Mouse (Mus musculus): ENCODE measurements around the gene Tsacc. TPM values are rescaled to one million over a fixed set of nuclear protein-coding genes. Genes with fewer than 3 reads are reported as not detected.
"Not testable (repeated sequence)": the region's sequence is repeated elsewhere in the genome, so short reads cannot be mapped to it uniquely, and the experiment has no call there.

Gene Tsacc
- polyA plus RNA-seq, 1 experiment from 2014 or later = 15.4 TPM

GRCm38 (mm10) chr3:88334029-88334658 is 37.3 kb upstream of the Tsacc start:
- WGBS = 39% methylated on average over 12 of the region's 12 CpGs
- Histone ChIP-seq H3K4me3 (ENCODE audit: low read length) (peak overlapping the region; percentile 6; the same call in 1 of the 2 replicates), H3K27me3 (ENCODE audit: control insufficient read depth, insufficient read depth, low read length) (no peaks in the 10 kb centered on the region), H3K4me2 (replicated peaks; ENCODE audit: low read depth, low read length) (peak overlapping the region; percentile 24), H3K9me3 (ENCODE audit: control insufficient read depth, low read length) (no peaks in the 10 kb centered on the region), H3K36me3 (ENCODE audit: control insufficient read depth, insufficient read depth, low read length) (peaks cover 16% of the 10 kb centered on the region; the same call in 1 of the 2 replicates), H3K9ac (ENCODE audit: low read depth, low read length) (peak overlapping the region; percentile 28; the same call in 1 of the 2 replicates), H3K4me1 (ENCODE audit: control insufficient read depth, insufficient read depth, low read length) (peaks cover 14% of the 10 kb centered on the region), H3K27ac (ENCODE audit: low read depth, low read length) (no peak overlapping the region)
- ATAC-seq (ENCODE audit: low FRiP score, low TSS enrichment) = no peak

- no peaks in the 10 kb centered on the region for H3K9me3 ChIP-seq (ENCODE audit: control insufficient read depth, low read length)
- peaks cover 8% of the 10 kb centered on the region; the same call in 1 of the 2 replicates for H3K4me1 ChIP-seq (ENCODE audit: control insufficient read depth, insufficient read depth, low read length)
- H3K4me3 ChIP-seq (ENCODE audit: low read length) = no peak overlapping the region
- H3K4me2 ChIP-seq (replicated peaks; ENCODE audit: low read depth, low read length) = no peak overlapping the region
- H3K9ac ChIP-seq (ENCODE audit: low read depth, low read length) = no peak overlapping the region
- no peaks in the 10 kb centered on the region for H3K27me3 ChIP-seq (ENCODE audit: control insufficient read depth, insufficient read depth, low read length)
- WGBS = 39% methylated on average over 2 of the region's 2 CpGs
- H3K36me3 ChIP-seq (ENCODE audit: control insufficient read depth, insufficient read depth, low read length) = peaks cover 26% of the 10 kb centered on the region
- no peak for ATAC-seq (ENCODE audit: low FRiP score, low TSS enrichment)
- no peak overlapping the region for H3K27ac ChIP-seq (ENCODE audit: low read depth, low read length)
Observed at GRCm38 (mm10) chr3:88331282-88331681, 34.5 kb upstream of the Tsacc start.

- no peak for ATAC-seq (ENCODE audit: low FRiP score, low TSS enrichment)
- no peak overlapping the region for H3K4me3 ChIP-seq (ENCODE audit: low read length)
- H3K27me3 ChIP-seq (ENCODE audit: control insufficient read depth, insufficient read depth, low read length) = no peaks in the 10 kb centered on the region
- H3K36me3 ChIP-seq (ENCODE audit: control insufficient read depth, insufficient read depth, low read length) = peaks cover 26% of the 10 kb centered on the region
- H3K9ac ChIP-seq (ENCODE audit: low read depth, low read length) = no peak overlapping the region
- WGBS = 58% methylated on average over 5 of the region's 5 CpGs
- no peaks in the 10 kb centered on the region for H3K9me3 ChIP-seq (ENCODE audit: control insufficient read depth, low read length)
- no peak overlapping the region for H3K27ac ChIP-seq (ENCODE audit: low read depth, low read length)
- H3K4me1 ChIP-seq (ENCODE audit: control insufficient read depth, insufficient read depth, low read length) = peaks cover 9% of the 10 kb centered on the region; the same call in 1 of the 2 replicates
- H3K4me2 ChIP-seq (replicated peaks; ENCODE audit: low read depth, low read length) = no peak overlapping the region
Observed at GRCm38 (mm10) chr3:88328956-88329355, 32.2 kb upstream of the Tsacc start.

DNA sequence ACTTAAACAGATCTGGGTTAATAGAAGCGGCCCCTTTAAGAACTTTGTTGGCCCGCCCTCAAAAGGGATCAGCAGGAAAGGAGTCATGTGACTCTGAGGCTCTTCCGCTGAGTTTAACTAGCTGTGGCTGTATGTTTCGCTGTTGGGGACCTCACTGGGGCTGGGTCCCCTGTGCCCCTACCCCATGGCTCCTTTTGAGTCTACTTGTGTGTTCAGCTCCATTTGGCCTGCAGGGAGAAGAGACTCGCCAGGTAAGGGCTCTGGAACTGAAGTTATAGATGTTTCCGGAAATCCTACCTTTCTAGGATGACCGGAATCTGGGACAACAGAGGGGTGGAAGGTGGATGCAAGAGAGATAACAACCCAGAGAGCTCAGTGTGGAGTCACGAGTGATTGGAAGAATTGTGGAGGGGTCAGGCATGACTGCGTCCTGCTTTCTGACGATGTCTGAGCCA is 28.2 kb upstream of the Tsacc start, which contains the start of gene Glmp:
Gene Glmp (plus strand): TSS at position 73 of the 455 bp plus-strand sequence.
- peak; percentile 78 for ATAC-seq (ENCODE audit: low FRiP score, low TSS enrichment)
- H3K36me3 ChIP-seq (ENCODE audit: control insufficient read depth, insufficient read depth, low read length) = peaks cover 55% of the 10 kb centered on the region

DNA sequence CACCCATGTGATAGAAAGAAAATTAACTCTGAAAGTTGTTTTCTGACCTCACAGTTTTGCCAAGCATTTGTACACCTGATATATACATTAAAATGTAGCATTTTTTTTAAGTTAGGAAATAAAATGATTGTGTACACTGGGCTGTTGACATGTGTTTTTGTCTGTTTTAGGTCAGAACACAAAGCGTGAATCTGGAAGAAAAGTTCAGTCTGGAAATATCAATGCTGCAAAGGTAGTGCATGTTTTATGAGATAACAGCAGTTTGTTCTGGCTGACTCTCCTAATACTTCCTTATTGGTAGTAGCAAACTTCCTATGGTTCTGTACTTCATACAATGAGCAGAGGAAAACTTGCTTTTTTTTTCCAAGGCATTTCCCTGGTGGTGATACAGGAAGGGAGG is 2.4 kb upstream of the Tsacc start:
- Histone ChIP-seq H3K9me3 (ENCODE audit: control insufficient read depth, low read length) (no peaks in the 10 kb centered on the region), H3K4me1 (ENCODE audit: control insufficient read depth, insufficient read depth, low read length) (peaks cover 19% of the 10 kb centered on the region), H3K27me3 (ENCODE audit: control insufficient read depth, insufficient read depth, low read length) (no peaks in the 10 kb centered on the region), H3K4me2 (replicated peaks; ENCODE audit: low read depth, low read length) (no peak overlapping the region), H3K9ac (ENCODE audit: low read depth, low read length) (no peak overlapping the region), H3K36me3 (ENCODE audit: control insufficient read depth, insufficient read depth, low read length) (peaks cover 54% of the 10 kb centered on the region), H3K4me3 (ENCODE audit: low read length) (no peak overlapping the region), H3K27ac (ENCODE audit: low read depth, low read length) (no peak overlapping the region)
- ATAC-seq (ENCODE audit: low FRiP score, low TSS enrichment) = no peak
- WGBS = 95% methylated on average over 1 of the region's 1 CpGs

More for the DNA sequence above, 28.2 kb upstream of the Tsacc start, which contains the start of gene Glmp:
- Histone ChIP-seq H3K4me3 (ENCODE audit: low read length) (peak within 1 kb of the TSS; percentile 72), H3K9ac (ENCODE audit: low read depth, low read length) (peak within 1 kb of the TSS; percentile 78), H3K27ac (ENCODE audit: low read depth, low read length) (no peak within 1 kb of the TSS), H3K27me3 (ENCODE audit: control insufficient read depth, insufficient read depth, low read length) (no peaks in the 10 kb centered on the region), H3K9me3 (ENCODE audit: control insufficient read depth, low read length) (no peaks in the 10 kb centered on the region), H3K4me1 (ENCODE audit: control insufficient read depth, insufficient read depth, low read length) (peaks cover 8% of the 10 kb centered on the region; the same call in 1 of the 2 replicates), H3K4me2 (replicated peaks; ENCODE audit: low read depth, low read length) (peak within 1 kb of the TSS; percentile 91)
- WGBS = 1% methylated on average over 10 of the region's 10 CpGs

DNA sequence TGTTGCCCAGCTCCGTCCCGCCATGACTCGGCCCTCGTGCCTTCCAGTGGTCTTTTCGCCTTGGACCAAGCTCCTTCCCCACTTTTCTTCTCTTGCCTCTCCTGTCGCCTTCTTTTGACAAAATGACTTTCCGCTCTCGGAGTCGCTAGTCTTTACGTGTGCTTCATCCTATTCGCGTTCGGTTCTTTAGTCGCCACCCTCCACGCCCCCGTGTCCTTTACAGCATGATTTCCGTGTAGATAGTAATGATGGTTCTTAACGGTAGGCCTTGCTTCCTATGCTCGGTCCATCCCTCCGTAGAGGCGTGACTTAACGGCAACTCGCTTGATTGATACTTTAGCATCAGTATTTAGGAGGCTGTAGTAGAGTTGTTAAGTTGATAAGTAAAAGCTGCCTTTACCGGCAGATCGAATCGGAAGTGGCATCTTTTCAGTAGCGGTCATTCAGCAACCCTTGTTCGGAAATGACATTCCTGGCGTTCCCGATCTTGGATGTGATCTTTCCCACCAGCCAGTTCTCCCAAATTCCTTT is 587 bp upstream of the Tsacc start:
- WGBS = under 1% methylated on average over 30 of the region's 30 CpGs
- H3K9me3 ChIP-seq (ENCODE audit: control insufficient read depth, low read length) = no peaks in the 10 kb centered on the region

DNA sequence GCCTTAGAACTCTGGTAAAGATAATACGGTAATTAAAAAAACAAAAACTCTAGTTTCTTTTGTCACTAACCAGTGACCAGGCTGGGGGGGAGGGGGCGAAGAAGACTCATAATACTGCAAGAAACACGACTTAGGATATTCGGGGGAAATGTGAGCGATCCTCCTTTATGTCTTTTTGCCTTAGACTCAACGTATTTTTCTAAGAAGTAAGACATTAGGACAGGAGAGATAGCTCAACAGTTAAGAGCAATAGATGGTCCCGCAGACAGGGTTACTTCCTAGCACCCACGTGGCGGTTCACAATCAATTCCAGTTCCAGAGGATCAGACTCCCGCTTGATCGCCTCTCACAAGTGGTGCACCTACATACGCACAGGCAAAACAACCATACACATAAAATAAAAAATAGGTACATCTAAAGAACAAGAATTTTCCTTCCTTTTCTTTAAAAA is 664 bp downstream of the Tsacc start:
- Histone ChIP-seq H3K4me3 (ENCODE audit: low read length) (peak overlapping the region; percentile 81), H3K4me2 (replicated peaks; ENCODE audit: low read depth, low read length) (peak overlapping the region; percentile 57), H3K9ac (ENCODE audit: low read depth, low read length) (peak overlapping the region; percentile 69), H3K27ac (ENCODE audit: low read depth, low read length) (peak overlapping the region; percentile 88), H3K27me3 (ENCODE audit: control insufficient read depth, insufficient read depth, low read length) (no peaks in the 10 kb centered on the region), H3K36me3 (ENCODE audit: control insufficient read depth, insufficient read depth, low read length) (peaks cover 24% of the 10 kb centered on the region), H3K4me1 (ENCODE audit: control insufficient read depth, insufficient read depth, low read length) (peaks cover 19% of the 10 kb centered on the region), H3K9me3 (ENCODE audit: control insufficient read depth, low read length) (no peaks in the 10 kb centered on the region)
- WGBS = 2% methylated on average over 12 of the region's 12 CpGs
- ATAC-seq (ENCODE audit: low FRiP score, low TSS enrichment) = peak; percentile 14; the same call in 1 of the 2 replicates

More for the DNA sequence above, 587 bp upstream of the Tsacc start:
- H3K27me3 ChIP-seq (ENCODE audit: control insufficient read depth, insufficient read depth, low read length) = no peaks in the 10 kb centered on the region
- no peak for ATAC-seq (ENCODE audit: low FRiP score, low TSS enrichment)
- H3K36me3 ChIP-seq (ENCODE audit: control insufficient read depth, insufficient read depth, low read length) = peaks cover 37% of the 10 kb centered on the region
- peak overlapping the region; percentile 88 for H3K9ac ChIP-seq (ENCODE audit: low read depth, low read length)
- peak overlapping the region; percentile 91 for H3K27ac ChIP-seq (ENCODE audit: low read depth, low read length)
- H3K4me1 ChIP-seq (ENCODE audit: control insufficient read depth, insufficient read depth, low read length) = peaks cover 19% of the 10 kb centered on the region
- peak overlapping the region; percentile 87 for H3K4me2 ChIP-seq (replicated peaks; ENCODE audit: low read depth, low read length)
- H3K4me3 ChIP-seq (ENCODE audit: low read length) = peak overlapping the region; percentile 81

DNA sequence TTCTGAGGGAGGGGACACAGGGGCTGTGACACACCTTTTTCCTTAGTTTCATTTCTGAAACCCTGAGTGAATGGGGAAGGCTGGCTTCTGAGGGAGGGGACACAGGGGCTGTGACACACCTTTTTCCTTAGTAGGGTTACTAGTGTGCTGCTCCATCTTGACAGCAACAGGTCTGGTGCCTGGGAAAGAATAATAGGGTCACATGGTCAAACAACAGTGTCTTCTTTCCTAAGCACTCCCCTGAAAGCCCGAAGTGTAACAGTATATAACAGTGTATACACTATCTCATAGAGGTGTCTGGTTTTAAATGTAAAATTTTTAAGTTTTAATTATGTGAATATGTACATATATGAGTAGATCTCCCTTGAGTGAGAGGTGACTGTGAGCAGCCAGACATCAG is 1.5 kb downstream of the Tsacc start:
- H3K4me1 ChIP-seq (ENCODE audit: control insufficient read depth, insufficient read depth, low read length) = peaks cover 19% of the 10 kb centered on the region
- H3K27me3 ChIP-seq (ENCODE audit: control insufficient read depth, insufficient read depth, low read length); H3K9me3 ChIP-seq (ENCODE audit: control insufficient read depth, low read length); H3K27ac ChIP-seq (ENCODE audit: low read depth, low read length); ATAC-seq (ENCODE audit: low FRiP score, low TSS enrichment): not testable (repeated sequence)
- H3K36me3 ChIP-seq (ENCODE audit: control insufficient read depth, insufficient read depth, low read length) = peaks cover 15% of the 10 kb centered on the region
- H3K4me2 ChIP-seq (replicated peaks; ENCODE audit: low read depth, low read length) = peak overlapping the region; percentile 57
- H3K9ac ChIP-seq (ENCODE audit: low read depth, low read length) = peak overlapping the region; percentile 69; the same call in 1 of the 2 replicates
- WGBS = 35% methylated on average over 1 of the region's 1 CpGs
- peak overlapping the region; percentile 81; the same call in 1 of the 2 replicates for H3K4me3 ChIP-seq (ENCODE audit: low read length)

GRCm38 (mm10) chr3:88291970-88292369 is 4.8 kb downstream of the Tsacc start:
- 57% methylated on average over 4 of the region's 4 CpGs for WGBS
- Histone ChIP-seq H3K9ac (ENCODE audit: low read depth, low read length) (no peak overlapping the region), H3K4me1 (ENCODE audit: control insufficient read depth, insufficient read depth, low read length) (peaks cover 5% of the 10 kb centered on the region), H3K27me3 (ENCODE audit: control insufficient read depth, insufficient read depth, low read length) (no peaks in the 10 kb centered on the region), H3K9me3 (ENCODE audit: control insufficient read depth, low read length) (no peaks in the 10 kb centered on the region), H3K4me2 (replicated peaks; ENCODE audit: low read depth, low read length) (no peak overlapping the region), H3K36me3 (ENCODE audit: control insufficient read depth, insufficient read depth, low read length) (no peaks in the 10 kb centered on the region; the same call in 1 of the 2 replicates), H3K4me3 (ENCODE audit: low read length) (no peak overlapping the region), H3K27ac (ENCODE audit: low read depth, low read length) (no peak overlapping the region)
- no peak for ATAC-seq (ENCODE audit: low FRiP score, low TSS enrichment)

Data from kidney, embryonic 14.5 days (tissue).